Mouse (Mus musculus) kidney, adult 11 months (tissue): ENCODE results near the gene Baz2b.

ENCODE experiments used
- DNase-seq: peaks from one replicate; pipeline ENCODE4 v3.0.0; 2022

Baz2b gene

GRCm38 (mm10) chr2:60049351-60049750, 160.3 kb downstream of the Baz2b start:
- DNase-seq = no peak

GRCm38 (mm10) chr2:60045995-60046394, 163.6 kb downstream of the Baz2b start:
- no peak for DNase-seq

GRCm38 (mm10) chr2:60044988-60045387, 164.7 kb downstream of the Baz2b start:
- DNase-seq = no peak

- no peak for DNase-seq
These were observed 165.1 kb downstream of the Baz2b start for GRCm38 (mm10) chr2:60044540-60044939.

- DNase-seq = peak; percentile 18
These were observed 166.9 kb downstream of the Baz2b start for GRCm38 (mm10) chr2:60042699-60043098.

GRCm38 (mm10) chr2:60041485-60042274, 168.0 kb downstream of the Baz2b start:
- DNase-seq = no peak

GRCm38 (mm10) chr2:60040162-60040561, 169.5 kb downstream of the Baz2b start:
- DNase-seq = no peak

- DNase-seq = peak; percentile 46
These were observed 172.6 kb downstream of the Baz2b start for GRCm38 (mm10) chr2:60037011-60037551.

- DNase-seq = no peak
These were observed 173.3 kb downstream of the Baz2b start for GRCm38 (mm10) chr2:60036361-60036760.

- no peak for DNase-seq
These were observed 178.6 kb downstream of the Baz2b start for GRCm38 (mm10) chr2:60030991-60031390.

- no peak for DNase-seq
These were observed 180.6 kb downstream of the Baz2b start for GRCm38 (mm10) chr2:60029020-60029419.

GRCm38 (mm10) chr2:60027166-60027565, 182.5 kb downstream of the Baz2b start:
- DNase-seq = no peak

GRCm38 (mm10) chr2:60026554-60026953, 183.1 kb downstream of the Baz2b start:
- no peak for DNase-seq

GRCm38 (mm10) chr2:60023777-60024176, 185.9 kb downstream of the Baz2b start:
- no peak for DNase-seq

GRCm38 (mm10) chr2:60021556-60021955, 188.1 kb downstream of the Baz2b start:
- no peak for DNase-seq

GRCm38 (mm10) chr2:60021138-60021537, 188.5 kb downstream of the Baz2b start:
- no peak for DNase-seq

GRCm38 (mm10) chr2:60019546-60020250, 189.9 kb downstream of the Baz2b start:
- DNase-seq = no peak

- no peak for DNase-seq
These were observed 190.7 kb downstream of the Baz2b start for GRCm38 (mm10) chr2:60018875-60019501.

- DNase-seq = no peak
These were observed 198.1 kb downstream of the Baz2b start for GRCm38 (mm10) chr2:60011526-60011925.

- no peak for DNase-seq
These were observed 206.0 kb downstream of the Baz2b start for GRCm38 (mm10) chr2:60003665-60004045.

- DNase-seq = no peak
These were observed 206.5 kb downstream of the Baz2b start for GRCm38 (mm10) chr2:60003038-60003664.

GRCm38 (mm10) chr2:60000268-60000667, 209.4 kb downstream of the Baz2b start:
- no peak for DNase-seq
